ENCODE assay signal across 8 mouse cellular contexts in the genomic region with DNA sequence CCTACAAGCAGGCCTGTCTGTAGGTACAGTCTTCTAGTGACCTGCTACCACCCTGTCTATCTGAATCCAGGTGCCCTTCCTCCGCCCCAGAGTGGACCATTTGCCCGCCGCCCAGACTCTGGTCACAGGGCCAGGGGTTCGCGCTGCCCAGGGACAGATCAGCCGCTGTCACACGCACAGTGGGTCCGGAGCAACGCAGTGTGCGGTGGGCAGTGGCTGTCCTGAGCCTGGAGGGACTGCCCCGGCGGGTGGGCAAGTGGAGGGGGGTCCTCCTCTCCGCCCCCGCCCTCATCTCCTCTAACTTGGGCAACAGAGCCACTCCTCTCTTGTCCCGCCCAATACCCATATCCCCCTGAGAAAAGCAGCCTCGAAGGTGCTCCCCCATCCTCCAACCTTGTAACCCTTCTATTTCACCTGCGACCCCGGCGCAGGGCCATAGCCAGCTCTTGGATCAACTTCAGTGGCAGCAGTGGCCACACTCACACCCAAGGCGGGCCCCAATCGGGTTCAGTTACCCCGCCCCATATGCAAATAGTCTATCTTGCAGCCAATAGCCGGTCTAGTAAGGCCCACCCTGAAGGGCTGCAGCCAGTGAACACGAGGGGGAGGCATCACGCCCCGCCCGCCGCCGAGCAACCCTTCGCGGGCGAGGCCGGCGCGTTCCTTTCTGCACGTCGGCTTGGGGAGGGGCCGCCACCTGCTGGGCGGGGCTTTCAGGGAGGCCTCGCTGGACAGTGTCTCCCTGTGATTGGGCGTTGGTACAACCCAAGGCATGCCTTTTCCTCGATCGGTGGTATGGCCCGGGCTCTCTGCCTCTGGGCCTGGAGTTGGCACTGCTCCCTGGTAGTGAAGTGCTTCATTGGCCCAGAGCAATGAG. TPM values are rescaled to one million over a fixed set of nuclear protein-coding genes. Genes with fewer than 3 reads are reported as not detected.
DNase-seq lines count a peak whose midpoint lies in the region; ATAC-seq and TF ChIP-seq lines count a peak whose summit lies in the region.

No protein-coding gene starts in this region.

- 4% methylated on average over 43 of the region's 44 CpGs for WGBS in forebrain, embryonic 14.5 days
- 3% methylated on average over 44 of the region's 44 CpGs for WGBS in neural tube, embryonic 15.5 days

- DNase-seq in forebrain, embryonic 14.5 days (ENCODE audit: low spot score) = peak; percentile 98
- peak; percentile 96 for DNase-seq in heart, postnatal 14 days
- DNase-seq in layer of hippocampus, adult 11-12 months (ENCODE audit: low spot score) = peak; percentile 96
- DNase-seq in lung, adult 18-20 months = peak; percentile 98 to 99
- DNase-seq in testis, postnatal 14 days (ENCODE audit: low spot score) = peak; percentile 94

- H3K4me3 ChIP-seq in ES-Bruce4 (ENCODE audit: low read depth, low read length) = peak overlapping the region; percentile 71
- H3K4me3 ChIP-seq in forebrain, embryonic 14.5 days (ENCODE audit: low read depth, low read length) = peak overlapping the region; percentile 40
- peak overlapping the region; percentile 41 for H3K4me3 ChIP-seq in neural tube, embryonic 15.5 days (replicated peaks)

- H3K4me2 ChIP-seq in forebrain, embryonic 14.5 days (ENCODE audit: low read length) = peak overlapping the region; percentile 72
- peak overlapping the region; percentile 77 for H3K4me2 ChIP-seq in neural tube, embryonic 15.5 days

- 0 out of 2 replicates have a peak, but pooled peaks cover 5% of the 10 kb centered on the region for H3K36me3 ChIP-seq in ES-Bruce4 (ENCODE audit: control insufficient read depth, insufficient read depth, low read length, poor library complexity, severe bottlenecking)
- peaks cover 7% of the 10 kb centered on the region; the same call in 1 of the 2 replicates for H3K36me3 ChIP-seq in forebrain, embryonic 14.5 days (ENCODE audit: control insufficient read depth, insufficient read depth, low read length)
- H3K36me3 ChIP-seq in neural tube, embryonic 15.5 days = 0 out of 2 replicates have a peak, but pooled peaks cover 4% of the 10 kb centered on the region

- peak overlapping the region; percentile 21 for H3K9ac ChIP-seq in ES-Bruce4 (ENCODE audit: low read depth, poor library complexity, severe bottlenecking)
- peak overlapping the region; percentile 59 for H3K9ac ChIP-seq in forebrain, embryonic 14.5 days (ENCODE audit: low read length)
- peak overlapping the region; percentile 47 for H3K9ac ChIP-seq in neural tube, embryonic 15.5 days (replicated peaks)

- H3K9me3 ChIP-seq in ES-Bruce4 (replicated peaks; ENCODE audit: control insufficient read depth, insufficient read depth, low read length, poor library complexity, severe bottlenecking) = no peaks in the 10 kb centered on the region
- H3K9me3 ChIP-seq in forebrain, embryonic 14.5 days (replicated peaks; ENCODE audit: control insufficient read depth, low read length) = no peaks in the 10 kb centered on the region
- no peaks in the 10 kb centered on the region for H3K9me3 ChIP-seq in neural tube, embryonic 15.5 days (replicated peaks)

- H3K4me1 ChIP-seq in ES-Bruce4 (ENCODE audit: control insufficient read depth, insufficient read depth, low read length) = peaks cover 6% of the 10 kb centered on the region
- peaks cover 9% of the 10 kb centered on the region for H3K4me1 ChIP-seq in forebrain, embryonic 14.5 days (ENCODE audit: control insufficient read depth, insufficient read depth, low read length)
- peaks cover 28% of the 10 kb centered on the region for H3K4me1 ChIP-seq in neural tube, embryonic 15.5 days

- H3K27me3 ChIP-seq in ES-Bruce4 (ENCODE audit: control insufficient read depth, insufficient read depth, low read length, poor library complexity, severe bottlenecking) = no peaks in the 10 kb centered on the region
- H3K27me3 ChIP-seq in forebrain, embryonic 14.5 days (replicated peaks; ENCODE audit: control insufficient read depth, insufficient read depth, low read length) = no peaks in the 10 kb centered on the region
- H3K27me3 ChIP-seq in neural tube, embryonic 15.5 days (replicated peaks) = no peaks in the 10 kb centered on the region

- TF ChIP-seq CTCF in ES-Bruce4 (IDR thresholded peaks at IDR 0.05; ENCODE audit: low read depth, low read length) = no peak

- TF ChIP-seq POLR2A in ES-Bruce4 (IDR thresholded peaks at IDR 0.05; ENCODE audit: insufficient read depth, low read length) = peak; percentile 82

- no peak overlapping the region for H3K27ac ChIP-seq in ES-Bruce4 (ENCODE audit: insufficient read depth, low read length)
- peak overlapping the region; percentile 65 for H3K27ac ChIP-seq in forebrain, embryonic 14.5 days (ENCODE audit: low read depth, low read length)
- H3K27ac ChIP-seq in neural tube, embryonic 15.5 days (replicated peaks) = peak overlapping the region; percentile 74

- ATAC-seq in cerebellum, adult (ENCODE audit: insufficient number of reproducible peaks, low FRiP score, low TSS enrichment) = peak; percentile 87
- ATAC-seq in forebrain, embryonic 14.5 days = peak; percentile 98
- ATAC-seq in neural tube, embryonic 15.5 days (ENCODE audit: low FRiP score) = peak; percentile 97

- TF ChIP-seq EP300 in ES-Bruce4 (IDR thresholded peaks at IDR 0.05; ENCODE audit: insufficient read depth, low read depth, low read length) = 0 out of 2 replicates have a peak, but pooled peaks have one; percentile 40

- intact Hi-C loops in heart, postnatal 14 days (cut with DNase I) = loop anchor here (10.0 kb wide), 1 partner anchor 57 kb away; no protein-coding TSS in a partner anchor

RNA-seq across cellular contexts. Expression of gene Rassf7, which starts 5.8 kb away (rescaled TPM):
- 29.6 and 36.3 TPM in 2 replicates for polyA plus RNA-seq in ES-Bruce4 (2011; ENCODE audit: insufficient read depth, insufficient read length, low read depth, missing spikeins)
- polyA plus RNA-seq in forebrain, embryonic 14.5 days (2014; fragmentation: Nextera tagmentation; extraction: Ambion mirVana) = 23.7 and 23.8 TPM in 2 replicates
- 1 to 10 TPM; 1.2 to 1.5 TPM for total RNA-seq in heart, postnatal 14 days (2021)
- 24.1 and 28.1 TPM in 2 replicates for polyA plus RNA-seq in neural tube, embryonic 15.5 days (2015; fragmentation: Nextera tagmentation; extraction: Ambion mirVana)

RNA-seq across cellular contexts. Expression of gene Phrf1, which starts 7.1 kb away (rescaled TPM):
- 99.5 and 99.9 TPM in 2 replicates for polyA plus RNA-seq in ES-Bruce4 (2011; ENCODE audit: insufficient read depth, insufficient read length, low read depth, missing spikeins)
- polyA plus RNA-seq in forebrain, embryonic 14.5 days (2014; fragmentation: Nextera tagmentation; extraction: Ambion mirVana) = 64.2 and 78.8 TPM in 2 replicates
- total RNA-seq in heart, postnatal 14 days (2021) = 10 to 100 TPM; 43.4 to 44.3 TPM
- polyA plus RNA-seq in neural tube, embryonic 15.5 days (2015; fragmentation: Nextera tagmentation; extraction: Ambion mirVana) = 54.9 and 60.2 TPM in 2 replicates

RNA-seq across cellular contexts. Expression of gene Lmntd2, which starts 7.6 kb away (rescaled TPM):
- polyA plus RNA-seq in ES-Bruce4 (2011; ENCODE audit: insufficient read depth, insufficient read length, low read depth, missing spikeins) = 5.9 and 6.6 TPM in 2 replicates
- polyA plus RNA-seq in forebrain, embryonic 14.5 days (2014; fragmentation: Nextera tagmentation; extraction: Ambion mirVana) = 0.94 and 0.95 TPM in 2 replicates
- total RNA-seq in heart, postnatal 14 days (2021) = not detected
- polyA plus RNA-seq in neural tube, embryonic 15.5 days (2015; fragmentation: Nextera tagmentation; extraction: Ambion mirVana) = 0.35 and 1.6 TPM in 2 replicates

RNA-seq across cellular contexts. Expression of gene Lrrc56, which starts 27.5 kb away (rescaled TPM):
- polyA plus RNA-seq in ES-Bruce4 (2011; ENCODE audit: insufficient read depth, insufficient read length, low read depth, missing spikeins) = 3.3 and 3.4 TPM in 2 replicates
- 6.7 and 8.9 TPM in 2 replicates for polyA plus RNA-seq in forebrain, embryonic 14.5 days (2014; fragmentation: Nextera tagmentation; extraction: Ambion mirVana)
- total RNA-seq in heart, postnatal 14 days (2021) = 1 to 10 TPM; 2.6 to 3.6 TPM
- polyA plus RNA-seq in neural tube, embryonic 15.5 days (2015; fragmentation: Nextera tagmentation; extraction: Ambion mirVana) = 9.0 and 9.1 TPM in 2 replicates

RNA-seq across cellular contexts. Expression of gene Hras, which starts 27.7 kb away (rescaled TPM):
- polyA plus RNA-seq in ES-Bruce4 (2011; ENCODE audit: insufficient read depth, insufficient read length, low read depth, missing spikeins) = 50.5 and 51.8 TPM in 2 replicates
- 70.2 and 96.3 TPM in 2 replicates for polyA plus RNA-seq in forebrain, embryonic 14.5 days (2014; fragmentation: Nextera tagmentation; extraction: Ambion mirVana)
- 100 to 1,000 TPM; 101 to 104 TPM for total RNA-seq in heart, postnatal 14 days (2021)
- 166 and 188 TPM in 2 replicates for polyA plus RNA-seq in neural tube, embryonic 15.5 days (2015; fragmentation: Nextera tagmentation; extraction: Ambion mirVana)
